Mouse (Mus musculus): Measurements from ENCODE around the gene Slc38a11.

The Slc38a11 gene

GRCm38 (mm10) chr2:65321998-65322754, 41.7 kb downstream of the Slc38a11 start:
- no peak for DNase-seq

GRCm38 (mm10) chr2:65320975-65321374, 42.9 kb downstream of the Slc38a11 start:
- DNase-seq = no peak

- no peak for DNase-seq
Measured at GRCm38 (mm10) chr2:65316721-65317120, 47.1 kb downstream of the Slc38a11 start.

- DNase-seq = no peak
Measured at GRCm38 (mm10) chr2:65311250-65311649, 52.6 kb downstream of the Slc38a11 start.

- no peak for DNase-seq
Measured at GRCm38 (mm10) chr2:65296541-65296940, 67.3 kb downstream of the Slc38a11 start.

- no peak for DNase-seq
Measured at GRCm38 (mm10) chr2:65294092-65294491, 69.7 kb downstream of the Slc38a11 start.

- DNase-seq = no peak
Measured at GRCm38 (mm10) chr2:65293411-65293810, 70.4 kb downstream of the Slc38a11 start.

GRCm38 (mm10) chr2:65289721-65290120, 74.1 kb downstream of the Slc38a11 start:
- DNase-seq = no peak

- no peak for DNase-seq
Measured at GRCm38 (mm10) chr2:65288696-65289095, 75.1 kb downstream of the Slc38a11 start.

- DNase-seq = no peak
Measured at GRCm38 (mm10) chr2:65285380-65285779, 78.5 kb downstream of the Slc38a11 start.

GRCm38 (mm10) chr2:65282979-65283378, 80.9 kb downstream of the Slc38a11 start:
- DNase-seq = no peak

GRCm38 (mm10) chr2:65279029-65279690, 84.7 kb downstream of the Slc38a11 start:
- peak in 1 of 2 experiments; percentile 9 for DNase-seq

GRCm38 (mm10) chr2:65275443-65276061, 88.3 kb downstream of the Slc38a11 start:
- DNase-seq = no peak

- DNase-seq = no peak
Measured at GRCm38 (mm10) chr2:65273910-65274309, 89.9 kb downstream of the Slc38a11 start.

- no peak for DNase-seq
Measured at GRCm38 (mm10) chr2:65268731-65269130, 95.1 kb downstream of the Slc38a11 start.

- DNase-seq = no peak
Measured at GRCm38 (mm10) chr2:65267834-65268233, 96.0 kb downstream of the Slc38a11 start.

- DNase-seq = no peak
Measured at GRCm38 (mm10) chr2:65266576-65267299, 97.1 kb downstream of the Slc38a11 start.
